In the genomic region with DNA sequence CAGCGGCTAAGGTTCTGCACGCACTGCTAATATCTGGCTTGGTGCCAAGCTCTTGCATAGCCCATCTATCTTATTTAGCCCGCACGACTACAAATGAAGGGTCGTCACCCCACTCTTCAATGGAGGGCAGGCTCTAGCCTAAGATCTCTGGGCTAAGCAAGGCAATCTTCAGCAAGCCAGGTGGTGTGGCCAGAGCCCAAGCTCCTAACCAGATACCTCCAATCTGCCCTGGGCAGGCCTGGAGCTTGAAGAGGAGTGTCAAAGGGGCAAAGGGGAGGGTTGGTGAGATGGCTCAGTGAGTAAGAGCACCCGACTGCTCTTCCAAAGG, we compare ENCODE assay signal across 11 mouse cellular contexts. TPM values are rescaled to one million over a fixed set of nuclear protein-coding genes. Genes with fewer than 3 reads are reported as not detected.
A peak's percentile ranks its signal among the peaks of the same experiment; 100 is the strongest.
DNase-seq lines count a peak whose midpoint lies in the region; ATAC-seq and TF ChIP-seq lines count a peak whose summit lies in the region.
"Had no signal": no experiment of that assay in that cellular context is flagged by ENCODE, and none has a peak within 500 bp of the region (broad histone marks: within the 10 kb centered on the region; RNA-seq: fewer than 3 reads in every experiment).

No protein-coding gene starts in this region.

- H3K36me3 ChIP-seq in liver, postnatal 0 days (replicated peaks; ENCODE audit: insufficient read depth, low read length) = no peaks in the 10 kb centered on the region
- no peaks in the 10 kb centered on the region for H3K36me3 ChIP-seq in liver, embryonic 12.5 days
- no peaks in the 10 kb centered on the region for H3K36me3 ChIP-seq in kidney, embryonic 15.5 days
- no peaks in the 10 kb centered on the region; the same call in 1 of the 2 replicates for H3K36me3 ChIP-seq in neural tube, embryonic 11.5 days (ENCODE audit: control insufficient read depth, insufficient read depth, low read length)

- no peak overlapping the region for H3K4me3 ChIP-seq in liver, postnatal 0 days (ENCODE audit: low read depth, low read length)
- no peak overlapping the region for H3K4me3 ChIP-seq in liver, embryonic 12.5 days
- H3K4me3 ChIP-seq in kidney, embryonic 15.5 days (replicated peaks) = no peak overlapping the region
- H3K4me3 ChIP-seq in neural tube, embryonic 11.5 days (ENCODE audit: low read depth, low read length) = no peak overlapping the region
- H3K4me3 ChIP-seq: limb, embryonic 12.5 days had no signal

- WGBS in liver, postnatal 0 days (ENCODE audit: insufficient replicate concordance) = 44% methylated on average over 6 of the region's 6 CpGs
- 58% methylated on average over 6 of the region's 6 CpGs for WGBS in liver, embryonic 12.5 days (ENCODE audit: insufficient replicate concordance)
- WGBS in kidney, embryonic 15.5 days = 16% methylated on average over 6 of the region's 6 CpGs
- 17% methylated on average over 6 of the region's 6 CpGs for WGBS in neural tube, embryonic 11.5 days

- no peaks in the 10 kb centered on the region for H3K9me3 ChIP-seq in liver, postnatal 0 days (ENCODE audit: low read length)
- no peaks in the 10 kb centered on the region for H3K9me3 ChIP-seq in liver, embryonic 12.5 days (replicated peaks)
- H3K9me3 ChIP-seq in kidney, embryonic 15.5 days (replicated peaks) = no peaks in the 10 kb centered on the region
- H3K9me3 ChIP-seq in neural tube, embryonic 11.5 days (ENCODE audit: control insufficient read depth, low read length) = no peaks in the 10 kb centered on the region
- H3K9me3 ChIP-seq: limb, embryonic 12.5 days had no signal

- no peak overlapping the region for H3K27ac ChIP-seq in liver, postnatal 0 days (ENCODE audit: low read depth)
- no peak overlapping the region for H3K27ac ChIP-seq in liver, embryonic 12.5 days
- H3K27ac ChIP-seq in kidney, embryonic 15.5 days = no peak overlapping the region
- no peak overlapping the region for H3K27ac ChIP-seq in neural tube, embryonic 11.5 days (ENCODE audit: low read depth, low read length)

- 0 out of 2 replicates have a peak, but pooled peaks have one; percentile 12 for ATAC-seq in liver, postnatal 0 days
- ATAC-seq in liver, embryonic 12.5 days = no peak
- ATAC-seq in kidney, embryonic 15.5 days (replicated peaks; ENCODE audit: low FRiP score) = 0 out of 2 replicates have a peak, but pooled peaks have one; percentile 20
- ATAC-seq in neural tube, embryonic 11.5 days (ENCODE audit: insufficient read depth, low FRiP score, low TSS enrichment) = peak; percentile 16; the same call in 1 of the 2 replicates
- ATAC-seq: inflammation-experienced regulatory T-cells, adult 6 months had no signal

- H3K9ac ChIP-seq in liver, postnatal 0 days (replicated peaks) = no peak overlapping the region
- H3K9ac ChIP-seq in liver, embryonic 12.5 days = no peak overlapping the region
- H3K9ac ChIP-seq in kidney, embryonic 15.5 days = no peak overlapping the region
- no peak overlapping the region for H3K9ac ChIP-seq in neural tube, embryonic 11.5 days (ENCODE audit: low read length)

- peak; percentile 64 for DNase-seq in cerebellum, adult 9-11 months
- DNase-seq in cerebellum, postnatal 4 days (ENCODE audit: low spot score in 2 of 2) = no peak
- no peak for DNase-seq in liver, postnatal 0 days
- DNase-seq in neural tube, embryonic 11.5 days (ENCODE audit: low spot score) = peak; percentile 52
- no peak for DNase-seq in gastrocnemius, postnatal 25 days
- no peak for DNase-seq in gastrocnemius, postnatal 14 days
- DNase-seq: thymus, adult 18-20 months had no signal

- H3K4me2 ChIP-seq in liver, postnatal 0 days (ENCODE audit: low read depth, low read length) = no peak overlapping the region
- no peak overlapping the region for H3K4me2 ChIP-seq in liver, embryonic 12.5 days
- H3K4me2 ChIP-seq in kidney, embryonic 15.5 days = no peak overlapping the region
- H3K4me2 ChIP-seq in neural tube, embryonic 11.5 days (ENCODE audit: low read depth) = no peak overlapping the region

- no peaks in the 10 kb centered on the region for H3K27me3 ChIP-seq in liver, postnatal 0 days (ENCODE audit: insufficient read depth, low read length)
- H3K27me3 ChIP-seq in liver, embryonic 12.5 days (replicated peaks) = 0 out of 2 replicates have a peak, but pooled peaks cover 4% of the 10 kb centered on the region
- H3K27me3 ChIP-seq in kidney, embryonic 15.5 days = no peaks in the 10 kb centered on the region
- no peaks in the 10 kb centered on the region for H3K27me3 ChIP-seq in neural tube, embryonic 11.5 days (ENCODE audit: control insufficient read depth, insufficient read depth, low read length)
- H3K27me3 ChIP-seq: limb, embryonic 12.5 days had no signal

- peaks cover 2% of the 10 kb centered on the region; the same call in 1 of the 2 replicates for H3K4me1 ChIP-seq in liver, postnatal 0 days (ENCODE audit: insufficient read depth)
- peaks cover 13% of the 10 kb centered on the region for H3K4me1 ChIP-seq in liver, embryonic 12.5 days
- peaks cover 39% of the 10 kb centered on the region for H3K4me1 ChIP-seq in kidney, embryonic 15.5 days
- H3K4me1 ChIP-seq in neural tube, embryonic 11.5 days (ENCODE audit: control insufficient read depth, insufficient read depth, low read length) = peaks cover 23% of the 10 kb centered on the region

- TF ChIP-seq CTCF in liver, postnatal 0 days (IDR thresholded peaks at IDR 0.05; ENCODE audit: low read depth) = no peak

- intact Hi-C loops in gastrocnemius, postnatal 14 days (cut with DNase I; ENCODE audit: low total_unique reads) = no loop called here

- TF ChIP-seq EP300 in liver, postnatal 0 days (IDR thresholded peaks at IDR 0.05; ENCODE audit: low read depth) = no peak

RNA-seq across cellular contexts. Expression of gene Nkain1, which starts 20.9 kb away (rescaled TPM):
- 0.12 TPM in 1 of 2 replicates, not detected in the other for polyA plus RNA-seq in liver, postnatal 0 days (2015; fragmentation: Nextera tagmentation; extraction: Ambion mirVana)
- polyA plus RNA-seq in liver, embryonic 12.5 days (2016; fragmentation: Nextera tagmentation; extraction: Ambion mirVana) = 0.12 and 0.42 TPM in 2 replicates
- 2.0 and 2.4 TPM in 2 replicates for polyA plus RNA-seq in kidney, embryonic 15.5 days (2015; fragmentation: Nextera tagmentation; extraction: Ambion mirVana)
- polyA plus RNA-seq in neural tube, embryonic 11.5 days (2014; fragmentation: Nextera tagmentation; extraction: Ambion mirVana) = 19.1 and 21.0 TPM in 2 replicates
- total RNA-seq in gastrocnemius, postnatal 25 days (2021) = 10 to 100 TPM in 1 of 2 experiments, 1 to 10 TPM in 1; 6.7 to 15.0 TPM
- 10 to 100 TPM; 11.7 to 12.2 TPM for total RNA-seq in gastrocnemius, postnatal 14 days (2021)
- polyA plus RNA-seq: inflammation-experienced regulatory T-cells, adult 6 months had no signal

Comparison
In these comparisons a context has a peak if more than half of its experiments do, and no peak if none do; other contexts are left out.
1. DNase-seq: peak in cerebellum, adult 9-11 months (single experiment) and neural tube, embryonic 11.5 days (single experiment); none in cerebellum, postnatal 4 days (0 of 2), liver, postnatal 0 days (single experiment), gastrocnemius, postnatal 25 days (single experiment) and gastrocnemius, postnatal 14 days (single experiment).